Mouse (Mus musculus) E14TG2a.4 (cell line): ENCODE results near the gene Galnt10.

ENCODE experiments used
- CTCF ChIP-seq: conservative IDR thresholded peaks from 2 replicates; pipeline ENCODE4 v1.5.1; 2014; ENCODE audit warnings: low read length
- NANOG ChIP-seq: IDR thresholded peaks from 2 replicates; pipeline ENCODE4 v1.6.1; 2014; ENCODE audit warnings: borderline replicate concordance, low read length, mixed read lengths

DNA sequence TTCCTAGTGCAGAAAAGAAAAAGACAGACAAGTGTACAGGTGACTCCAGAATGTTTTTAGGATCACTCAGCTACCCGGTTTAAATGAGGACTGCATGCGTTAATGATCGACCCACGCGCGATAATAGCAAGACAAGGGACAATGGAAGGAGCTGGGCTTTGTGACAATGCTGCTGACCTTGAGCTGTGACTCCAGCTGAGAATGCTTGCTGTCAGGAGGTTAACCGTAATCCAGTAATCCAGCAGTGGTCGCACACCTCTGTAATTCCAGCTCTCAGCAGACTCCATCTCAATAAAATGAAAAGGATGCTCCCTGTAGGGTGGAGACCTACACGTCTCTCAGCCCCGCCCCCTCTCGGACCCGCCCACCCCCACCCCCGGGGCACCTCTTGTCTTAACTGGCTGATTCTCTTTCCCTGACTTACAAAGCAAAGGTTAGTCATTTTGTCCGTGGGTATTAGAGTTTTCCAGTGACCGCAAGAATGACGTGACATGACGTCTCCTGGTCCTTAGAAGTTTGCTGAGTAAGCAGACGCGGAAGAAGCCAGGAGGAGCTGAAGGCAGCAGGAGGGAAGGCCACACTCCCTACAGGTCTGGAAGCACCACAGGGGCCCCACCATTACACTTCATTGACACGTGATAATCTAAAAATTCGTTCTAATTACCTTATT, 145.8 kb downstream of the Galnt10 start:
- no peak for TF ChIP-seq CTCF
- no peak for TF ChIP-seq NANOG
